Mouse (Mus musculus) bone marrow macrophage, adult 2 months (primary cell): ENCODE results near the gene 1700086D15Rik.

Experiments used
- CTCF ChIP-seq: IDR thresholded peaks from 2 replicates; pipeline ENCODE4 v1.5.1; 2012; ENCODE audit warnings: low read depth, mild to moderate bottlenecking, low read length, moderate library complexity
- POLR2A ChIP-seq: IDR thresholded peaks from 2 replicates; pipeline ENCODE4 v1.6.1; 2012; ENCODE audit warnings: mild to moderate bottlenecking, low read depth, low read length, borderline replicate concordance

GRCm38 (mm10) chr11:65209441-65209840, 49.8 kb upstream of the 1700086D15Rik start:
- TF ChIP-seq POLR2A (no peak), CTCF (no peak)
